Mouse (Mus musculus) skeletal muscle tissue, adult 2 months (tissue): ENCODE results near the gene Nfkbil1.

Experiments used
- DNase-seq: peaks from one replicate; pipeline ENCODE4 v3.0.0-alpha.2; 2012; ENCODE audit warnings: low read depth, low spot score

Nfkbil1 gene

GRCm38 (mm10) chr17:35204494-35205379 is 30.9 kb downstream of the Nfkbil1 start, which contains the start of gene Lta:
Gene Lta (minus strand): TSS chr17:35205351.
- DNase-seq, result no peak

DNA sequence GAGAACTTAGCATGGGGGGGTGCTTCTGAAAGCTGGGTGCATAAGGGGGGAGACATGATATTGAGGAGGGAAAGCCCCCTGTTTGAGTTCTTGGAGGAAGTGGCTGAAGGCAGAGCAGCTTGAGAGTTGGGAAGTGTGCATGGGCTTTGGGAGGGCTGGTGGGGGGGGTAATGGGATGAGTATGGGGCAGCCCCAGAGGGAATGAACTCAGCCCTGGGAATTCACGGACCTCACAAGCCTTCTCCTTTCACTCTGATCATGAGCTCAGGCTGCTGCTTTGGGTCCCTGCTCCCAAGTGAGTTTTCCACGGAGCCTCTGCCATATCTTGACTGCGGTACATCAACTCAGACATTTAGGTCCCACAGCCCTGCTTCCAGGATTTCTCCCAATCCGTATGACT is 33.1 kb downstream of the Nfkbil1 start:
- no peak for DNase-seq

DNA sequence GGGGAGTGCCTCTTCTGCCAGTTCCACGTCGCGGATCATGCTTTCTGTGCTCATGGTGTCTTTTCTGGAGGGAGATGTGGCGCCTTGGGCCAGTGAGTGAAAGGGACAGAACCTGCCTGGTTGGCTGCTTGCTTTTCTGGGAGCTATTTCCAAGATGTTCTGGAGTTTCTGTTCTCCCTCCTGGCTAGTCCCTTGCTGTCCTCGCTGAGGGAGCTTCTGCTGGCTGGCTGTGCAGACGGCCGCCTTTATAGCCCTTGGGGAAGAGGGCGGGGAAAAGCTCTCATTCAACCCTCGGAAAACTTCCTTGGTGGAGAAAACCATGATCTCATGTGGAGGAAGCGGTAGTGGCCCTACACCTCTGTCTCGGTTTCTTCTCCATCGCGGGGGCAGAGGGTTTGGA is 33.8 kb downstream of the Nfkbil1 start, which contains the start of gene Tnf:
Tnf (minus strand) TSS at position 221 of the 400 bp plus-strand sequence.
- peak; percentile 63 for DNase-seq

- DNase-seq, result no peak
Measured at GRCm38 (mm10) chr17:35201128-35201527, 34.5 kb downstream of the Nfkbil1 start.

- DNase-seq, result peak; percentile 43
Measured at GRCm38 (mm10) chr17:35200398-35200797, 35.2 kb downstream of the Nfkbil1 start.

DNA sequence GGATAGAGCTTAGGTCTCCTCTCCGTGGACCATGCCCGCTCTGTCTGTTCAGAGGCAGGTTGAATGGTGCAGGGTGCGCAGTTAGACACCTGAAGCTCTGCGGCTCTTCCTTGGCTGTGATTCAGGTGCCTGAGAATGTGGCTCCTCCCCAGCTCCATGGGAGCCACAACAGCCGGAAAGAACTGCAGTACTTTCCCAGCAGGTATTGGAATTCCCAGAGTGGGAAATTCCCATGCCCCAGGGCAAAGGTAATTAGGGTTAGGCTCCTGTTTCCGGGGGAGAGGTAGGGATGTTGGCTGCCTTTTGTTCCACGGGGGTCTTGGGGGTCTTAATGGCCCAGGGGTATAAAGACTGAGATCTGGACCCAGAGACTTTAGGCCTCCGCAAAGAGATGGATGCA is 36.6 kb downstream of the Nfkbil1 start:
- no peak for DNase-seq

GRCm38 (mm10) chr17:35198029-35198428 is 37.6 kb downstream of the Nfkbil1 start:
- no peak for DNase-seq

GRCm38 (mm10) chr17:35197126-35197525 is 38.5 kb downstream of the Nfkbil1 start:
- DNase-seq, result no peak

DNA sequence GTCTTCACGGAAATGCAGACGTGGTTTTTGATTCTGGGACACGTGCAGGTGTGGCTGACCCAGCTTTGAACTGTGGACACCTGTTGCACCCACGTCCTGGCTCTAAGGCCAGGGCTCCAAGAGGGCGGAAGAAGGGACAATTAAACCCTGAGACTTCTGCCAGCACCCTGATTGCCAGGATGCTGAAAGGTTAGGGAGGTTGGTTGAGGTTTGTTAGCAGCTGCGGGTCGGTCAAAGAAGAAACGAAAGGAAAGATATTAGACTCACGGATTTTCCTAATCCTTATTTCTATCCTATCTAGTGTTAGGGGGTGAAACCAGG is 39.3 kb downstream of the Nfkbil1 start:
- DNase-seq, result no peak

GRCm38 (mm10) chr17:35195631-35196320 is 39.8 kb downstream of the Nfkbil1 start:
- peak; percentile 51 for DNase-seq

DNA sequence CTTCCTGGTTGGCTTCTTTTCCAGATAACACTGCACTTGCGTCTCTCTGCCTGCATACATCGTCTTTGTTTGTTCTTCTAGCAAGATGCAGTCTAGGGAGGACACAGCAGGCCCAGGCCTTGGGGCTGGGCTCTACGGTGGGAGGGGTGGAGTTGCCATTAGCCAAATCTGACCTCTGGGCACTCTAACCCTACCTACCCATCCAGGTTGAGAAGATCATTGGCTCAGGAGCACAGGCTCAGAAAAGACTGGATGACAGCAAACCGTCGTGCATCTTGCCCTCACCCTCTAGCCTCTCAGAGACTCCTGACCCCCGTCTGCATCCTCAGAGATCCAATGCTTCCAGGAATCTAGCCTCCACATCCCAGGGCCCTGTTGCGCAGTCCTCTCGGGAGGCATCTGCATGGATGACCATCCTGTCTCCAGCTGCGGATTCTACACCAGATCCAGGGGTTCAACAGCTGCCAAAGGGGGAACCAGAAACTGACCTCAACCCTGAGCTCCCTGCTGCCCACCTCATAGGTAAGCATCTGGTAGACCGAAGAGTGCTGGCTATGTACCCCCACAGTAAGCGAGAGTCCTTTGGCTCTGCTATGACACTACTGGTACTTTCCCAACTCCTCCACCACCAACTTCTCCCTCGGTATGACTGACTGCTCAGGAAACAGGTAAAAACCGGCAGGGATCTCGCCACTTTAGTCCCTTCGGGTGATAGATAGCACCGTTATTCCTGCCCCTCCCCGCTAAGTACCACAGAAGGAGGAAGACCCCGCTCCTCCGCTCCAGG is 40.6 kb downstream of the Nfkbil1 start:
- no peak for DNase-seq

GRCm38 (mm10) chr17:35193881-35194843 is 41.4 kb downstream of the Nfkbil1 start, which contains the start of gene Ltb:
Gene Ltb (plus strand): TSS chr17:35194439.
- DNase-seq, result no peak

- DNase-seq, result no peak
Measured at GRCm38 (mm10) chr17:35192924-35193323, 42.7 kb downstream of the Nfkbil1 start.

GRCm38 (mm10) chr17:35191723-35192122 is 43.9 kb downstream of the Nfkbil1 start:
- DNase-seq, result no peak

DNA sequence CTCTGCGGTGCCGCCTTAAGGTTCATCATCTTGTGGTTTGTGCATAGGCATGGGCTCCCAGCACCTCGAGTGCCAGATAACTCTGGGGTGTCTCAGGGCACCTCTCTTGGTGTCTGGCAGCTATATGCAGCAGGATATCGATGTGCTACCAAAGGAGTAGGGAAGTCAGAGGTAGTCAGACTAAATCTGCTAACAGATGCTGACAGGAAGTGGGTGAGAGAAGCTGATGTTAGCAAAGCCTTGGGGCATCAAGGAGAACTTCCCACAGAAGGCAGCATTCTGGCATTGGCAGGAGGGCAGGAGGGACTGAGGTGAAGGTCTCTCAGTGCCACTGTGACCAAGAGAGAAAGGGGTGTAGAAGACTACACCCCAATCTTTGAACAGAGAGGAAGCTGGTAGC is 45.5 kb downstream of the Nfkbil1 start:
- no peak for DNase-seq

GRCm38 (mm10) chr17:35189186-35189585 is 46.4 kb downstream of the Nfkbil1 start:
- DNase-seq, result no peak

DNA sequence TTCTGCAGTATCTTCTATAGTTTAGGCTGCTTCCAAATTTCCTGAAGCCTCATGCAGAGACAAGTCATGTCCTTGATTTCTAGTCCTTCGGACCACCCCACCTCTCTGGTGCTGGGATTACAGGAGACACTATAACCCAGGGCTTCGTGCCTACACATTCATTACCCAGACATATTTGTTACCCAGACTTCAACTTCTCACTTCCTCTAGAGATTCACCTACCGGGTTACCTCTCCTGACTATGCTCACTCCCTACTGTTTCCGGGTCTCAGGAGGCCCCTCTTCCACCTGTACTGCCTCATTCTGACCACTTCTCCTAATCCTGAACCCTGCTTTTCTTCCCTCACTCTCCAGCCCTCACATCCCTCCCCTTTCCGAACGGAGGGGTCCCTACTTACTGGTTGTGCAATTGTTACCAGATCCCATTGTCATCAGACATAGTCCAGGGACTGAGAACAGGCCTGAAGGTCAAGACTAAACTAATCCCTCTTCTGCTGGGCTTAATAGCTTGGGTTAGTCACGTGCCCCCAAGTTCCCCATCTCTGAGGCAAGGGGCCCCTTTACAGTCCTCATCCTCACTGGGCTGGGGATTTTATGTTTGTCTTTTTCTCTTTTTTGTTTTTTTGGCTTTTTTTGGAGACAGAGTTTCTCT is 47.5 kb downstream of the Nfkbil1 start, which contains the start of gene Lst1:
Lst1 (minus strand) TSS at position 481 of the 652 bp plus-strand sequence.
- DNase-seq, result no peak

GRCm38 (mm10) chr17:35187345-35187744 is 48.2 kb downstream of the Nfkbil1 start:
- DNase-seq, result no peak

- DNase-seq, result no peak
Measured at GRCm38 (mm10) chr17:35186681-35187080, 48.9 kb downstream of the Nfkbil1 start.
